Mouse (Mus musculus) macrophage (primary cell): ENCODE results near the gene Gpr12. TPM values are rescaled to one million over a fixed set of nuclear protein-coding genes. Genes with fewer than 3 reads are reported as not detected.
"Not testable (repeated sequence)": the region's sequence is repeated elsewhere in the genome, so short reads cannot be mapped to it uniquely, and the experiment has no call there.

Experiments
- H3K27ac ChIP-seq: fragments of 350-480 bp; formaldehyde crosslinking; 2 replicates; pipeline ENCODE4 v1.9.0; 2021
- H3K36me3 ChIP-seq: fragments of 350-480 bp; formaldehyde crosslinking; 2 replicates; pipeline ENCODE4 v1.9.0; 2021; ENCODE audit errors: inconsistent target
- H3K4me3 ChIP-seq: fragments of 350-480 bp; formaldehyde crosslinking; 2 replicates; pipeline ENCODE4 v1.9.0; 2021; ENCODE audit errors: inconsistent target
- H3K79me2 ChIP-seq: fragments of 350-480 bp; formaldehyde crosslinking; 2 replicates; pipeline ENCODE4 v1.9.0; 2021; ENCODE audit errors: inconsistent target
- WGBS: methylation state at CpG from one replicate; pipeline ENCODE4 v1.1.7; 2026; ENCODE audit warnings: inconsistent platforms; ENCODE audit not compliant: missing documents; 5-methylcytosine and 5-hydroxymethylcytosine counted together
- polyA plus RNA-seq: library from polyadenylated mRNA; stranded (reverse); fragments of 250-400 nt; gene quantifications from 3 replicates; pipeline ENCODE4 v1.2.4, GENCODE M21; 2018; ENCODE audit warnings: inconsistent platforms

Gpr12 gene
- polyA plus RNA-seq, 1 experiment from 2014 or later = not detected

- WGBS = 83% methylated on average over 1 of the region's 1 CpGs
- no peak overlapping the region for H3K27ac ChIP-seq
- H3K79me2 ChIP-seq = no peaks in the 10 kb centered on the region
- H3K4me3 ChIP-seq = no peak overlapping the region
- no peaks in the 10 kb centered on the region for H3K36me3 ChIP-seq
Measured at GRCm38 (mm10) chr5:146564259-146564658, 20.8 kb downstream of the Gpr12 start.

DNA sequence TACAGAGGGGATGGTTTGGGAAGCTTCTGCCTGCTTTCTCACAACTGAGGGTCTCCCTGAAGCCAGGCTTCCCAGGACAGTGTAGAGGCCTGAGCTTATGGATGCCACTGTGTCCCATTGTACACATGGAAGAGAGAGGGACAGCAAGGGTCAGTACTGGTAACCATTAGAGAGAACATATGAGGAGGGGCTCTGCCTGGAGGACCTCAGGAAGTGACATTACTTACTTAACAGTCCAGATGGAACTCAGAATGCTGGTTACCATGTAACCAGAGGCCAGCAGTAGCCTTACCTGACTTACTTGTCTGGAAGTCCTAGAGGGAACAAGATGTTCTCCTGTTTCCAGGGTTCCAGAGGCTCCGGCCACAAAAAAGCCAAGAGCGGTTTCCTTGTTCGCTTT lies 29.2 kb downstream of the Gpr12 start, which contains the start of gene Gm3415:
TSS of gene Gm3415 (plus strand) at position 301 of the 400 bp plus-strand sequence.
- H3K4me3 ChIP-seq, H3K36me3 ChIP-seq, H3K27ac ChIP-seq, H3K79me2 ChIP-seq: not testable (repeated sequence)
- no CpG with 5 or more reads among the region's 3 CpGs for WGBS

- WGBS = no CpG with 5 or more reads among the region's 3 CpGs
- H3K79me2 ChIP-seq, H3K36me3 ChIP-seq, H3K4me3 ChIP-seq, H3K27ac ChIP-seq: not testable (repeated sequence)
Measured at GRCm38 (mm10) chr5:146537347-146537746, 47.7 kb downstream of the Gpr12 start, which contains the start of gene Gm3409. Gm3409 (plus strand) TSS chr5:146537647.

Other genes starting within 250 kb of the Gpr12 start
- gene Wasf3, start 200.3 kb downstream of the Gpr12 start, polyA plus RNA-seq = not detected in 3 replicates
- not detected in 3 replicates for gene Gm6408, start 103.3 kb downstream of the Gpr12 start, polyA plus RNA-seq
- gene Gm6370, start 93.9 kb downstream of the Gpr12 start, polyA plus RNA-seq = not detected in 3 replicates
- gene 4930449I24Rik, start 82.8 kb downstream of the Gpr12 start, polyA plus RNA-seq = not detected in 3 replicates
- gene Gm3402, start 71.1 kb downstream of the Gpr12 start, polyA plus RNA-seq = not detected in 3 replicates
- gene Gm3404, start 59.4 kb downstream of the Gpr12 start, polyA plus RNA-seq = not detected in 3 replicates
- gene Gm3409, start 47.6 kb downstream of the Gpr12 start, polyA plus RNA-seq = not detected in 3 replicates
- gene Gm3415, start 29.1 kb downstream of the Gpr12 start, polyA plus RNA-seq = not detected in 3 replicates
- 31.8 to 48.8 TPM (median 40.6 TPM) in 3 replicates for gene Usp12, start 209.8 kb upstream of the Gpr12 start, polyA plus RNA-seq
- 497 to 698 TPM (median 498 TPM) in 3 replicates for gene Rpl21, start 247.7 kb upstream of the Gpr12 start, polyA plus RNA-seq